Mouse (Mus musculus): Measurements from ENCODE around the gene Ccdc39.

DNA sequence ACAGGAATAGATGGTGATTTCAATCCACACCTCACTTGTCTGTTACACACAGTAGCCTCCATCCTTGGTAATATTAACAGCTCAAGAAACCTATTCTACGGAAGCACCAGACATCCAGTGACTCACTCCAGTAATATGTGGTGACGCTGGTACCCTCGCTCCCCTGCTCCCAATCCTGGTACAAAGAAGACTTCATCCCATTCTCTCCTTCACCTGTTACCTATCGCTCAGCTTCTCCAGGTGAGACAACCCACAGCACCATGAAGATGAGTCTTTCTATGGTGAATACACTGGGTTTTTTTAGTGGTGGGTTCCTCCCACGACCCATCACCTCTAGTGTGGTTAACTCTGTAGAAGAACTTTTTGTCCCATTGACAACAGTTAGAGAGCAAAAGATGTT is 49.3 kb upstream of the Ccdc39 start:
- TF ChIP-seq CTCF (IDR thresholded peaks at IDR 0.05; ENCODE audit: borderline replicate concordance, control insufficient read depth, extremely low read depth, insufficient read depth, low read length, poor library complexity) (no peak), POLR2A (IDR thresholded peaks at IDR 0.05; ENCODE audit: control insufficient read depth, extremely low read depth, insufficient read depth, low read length, poor library complexity) (no peak)
